Mouse (Mus musculus): Measurements from ENCODE around the gene Rnf26.

Gene Rnf26

DNA sequence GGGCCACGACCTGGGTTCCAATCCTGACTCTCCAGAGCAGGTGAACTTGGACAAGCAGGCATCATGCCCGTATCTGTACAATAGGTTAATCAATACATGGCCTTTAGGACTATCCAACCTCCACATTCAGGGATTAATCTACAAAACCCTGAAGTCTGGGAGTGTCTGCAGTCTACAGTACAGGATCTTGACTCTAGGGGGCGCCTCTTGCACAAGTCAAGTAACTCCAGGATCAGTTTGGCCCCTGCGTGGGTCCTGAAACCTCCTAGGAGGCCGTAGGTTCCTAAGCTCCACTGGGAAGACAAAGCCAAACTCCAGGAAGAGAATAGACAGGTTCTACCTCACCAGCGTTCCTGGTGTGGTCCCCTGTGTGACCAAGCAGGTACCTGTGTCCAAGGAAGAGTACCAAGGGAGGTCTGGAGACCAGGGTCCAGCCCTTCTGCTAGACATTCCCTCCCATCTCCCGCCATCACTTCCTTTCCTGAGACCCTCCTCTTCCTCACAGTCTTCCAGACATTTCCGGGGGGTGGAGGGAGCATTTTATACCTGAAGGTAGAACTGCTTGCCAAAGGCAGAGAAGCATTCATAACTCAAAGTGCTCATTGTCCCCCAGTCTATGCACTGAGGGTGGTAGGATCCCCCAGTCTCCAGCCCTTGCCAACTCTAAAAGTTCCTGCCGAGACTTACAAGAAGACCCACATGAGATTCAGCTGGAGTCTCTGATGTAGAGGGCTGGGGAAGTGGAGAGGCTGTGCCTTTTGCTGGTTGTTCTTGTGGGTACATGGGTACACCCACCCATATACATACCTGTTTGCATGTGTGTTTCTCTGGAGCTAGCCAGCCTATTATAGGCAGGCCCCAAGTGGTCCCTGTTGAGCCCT lies 38.7 kb downstream of the Rnf26 start:
- no peak for DNase-seq (ENCODE audit: low spot score)

DNA sequence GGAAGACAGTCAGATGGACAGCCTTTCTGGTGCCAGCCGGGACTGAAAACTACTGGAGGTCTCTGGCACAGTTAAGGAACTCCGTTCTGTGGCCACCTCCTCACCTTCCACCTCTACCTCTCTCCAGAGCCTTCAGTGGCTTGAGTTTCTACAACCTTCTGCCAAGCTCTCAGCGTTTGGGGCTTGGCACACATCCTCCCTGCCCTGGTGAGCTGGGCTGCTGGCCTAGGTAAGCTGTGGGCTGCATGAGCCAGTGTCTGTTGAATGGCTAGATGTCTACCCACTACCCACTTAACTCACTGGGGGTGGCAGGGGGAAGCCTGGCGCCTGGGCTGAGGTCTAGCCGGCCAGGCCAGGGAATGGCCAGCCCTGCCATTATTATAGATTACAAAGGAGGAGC lies 40.2 kb downstream of the Rnf26 start:
- DNase-seq (ENCODE audit: low spot score): no peak

DNA sequence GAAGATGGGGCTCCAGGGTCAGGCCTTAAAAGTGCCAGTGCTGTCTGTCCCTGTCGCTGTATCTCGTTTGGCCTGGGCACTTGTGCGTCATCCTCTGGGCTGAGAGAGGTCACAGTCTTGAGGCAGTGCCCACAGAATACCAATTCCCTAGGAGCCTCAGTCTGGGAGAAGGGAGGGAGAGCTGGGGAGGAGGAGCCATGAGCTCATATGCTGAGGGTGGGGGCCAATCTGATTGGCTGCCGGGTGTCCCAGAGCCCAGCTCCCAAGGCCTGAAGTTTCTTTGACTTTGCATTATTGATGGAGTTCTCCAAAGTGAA lies 40.8 kb downstream of the Rnf26 start:
- DNase-seq (ENCODE audit: low spot score): no peak

DNA sequence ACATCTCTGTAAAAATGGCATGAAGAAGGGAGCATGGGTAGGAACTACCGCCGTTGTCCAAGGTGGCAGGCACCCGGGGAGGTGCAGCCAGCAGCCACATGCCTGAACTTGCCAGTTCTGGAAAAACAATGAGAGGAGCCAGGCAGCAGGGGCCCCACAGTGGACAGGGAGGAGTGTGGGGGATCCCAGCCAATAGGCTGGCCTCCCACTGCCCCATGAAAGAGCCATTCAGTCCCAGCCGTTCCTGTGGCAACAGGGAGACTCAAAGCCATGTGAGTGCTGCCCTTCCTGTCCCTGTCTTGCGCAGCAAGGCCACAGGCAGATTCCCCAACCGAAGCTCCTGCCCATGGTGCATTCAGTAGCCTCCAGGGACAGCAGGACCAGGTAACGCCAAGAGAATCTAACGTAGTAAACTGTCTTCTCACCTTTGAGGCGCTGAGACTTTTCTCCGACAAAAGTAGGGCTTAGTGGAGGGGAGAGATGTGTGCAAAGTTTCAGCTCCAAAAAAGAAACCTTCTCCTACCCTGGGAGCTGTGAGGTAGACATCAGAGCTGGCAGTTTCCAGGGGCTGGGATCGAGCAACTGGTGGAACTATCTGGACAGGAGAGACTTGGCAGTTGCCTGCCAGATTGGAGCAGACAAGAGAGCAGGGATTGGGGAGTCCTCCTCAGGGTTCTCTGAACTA lies 41.3 kb downstream of the Rnf26 start:
- no peak for DNase-seq (ENCODE audit: low spot score)

DNA sequence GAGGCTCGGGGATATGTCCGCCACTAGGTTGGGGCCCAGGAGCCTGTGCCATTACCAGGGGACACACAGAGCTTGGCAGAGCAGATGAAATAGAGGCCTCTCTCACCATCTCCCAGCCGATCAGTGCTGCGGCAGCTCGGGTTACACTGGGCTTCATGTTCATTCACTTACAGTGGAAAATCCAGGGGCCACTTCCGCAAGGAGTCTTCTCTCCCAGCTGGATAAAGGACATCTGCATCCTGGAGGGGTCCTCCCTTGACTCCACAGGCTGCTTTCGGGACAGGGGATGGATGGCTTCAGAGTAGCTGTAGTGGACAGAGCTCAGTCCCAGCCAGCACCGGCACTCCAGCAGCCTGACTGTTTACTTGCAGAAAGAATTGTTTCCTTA lies 42.5 kb downstream of the Rnf26 start:
- DNase-seq (ENCODE audit: low spot score): no peak

DNA sequence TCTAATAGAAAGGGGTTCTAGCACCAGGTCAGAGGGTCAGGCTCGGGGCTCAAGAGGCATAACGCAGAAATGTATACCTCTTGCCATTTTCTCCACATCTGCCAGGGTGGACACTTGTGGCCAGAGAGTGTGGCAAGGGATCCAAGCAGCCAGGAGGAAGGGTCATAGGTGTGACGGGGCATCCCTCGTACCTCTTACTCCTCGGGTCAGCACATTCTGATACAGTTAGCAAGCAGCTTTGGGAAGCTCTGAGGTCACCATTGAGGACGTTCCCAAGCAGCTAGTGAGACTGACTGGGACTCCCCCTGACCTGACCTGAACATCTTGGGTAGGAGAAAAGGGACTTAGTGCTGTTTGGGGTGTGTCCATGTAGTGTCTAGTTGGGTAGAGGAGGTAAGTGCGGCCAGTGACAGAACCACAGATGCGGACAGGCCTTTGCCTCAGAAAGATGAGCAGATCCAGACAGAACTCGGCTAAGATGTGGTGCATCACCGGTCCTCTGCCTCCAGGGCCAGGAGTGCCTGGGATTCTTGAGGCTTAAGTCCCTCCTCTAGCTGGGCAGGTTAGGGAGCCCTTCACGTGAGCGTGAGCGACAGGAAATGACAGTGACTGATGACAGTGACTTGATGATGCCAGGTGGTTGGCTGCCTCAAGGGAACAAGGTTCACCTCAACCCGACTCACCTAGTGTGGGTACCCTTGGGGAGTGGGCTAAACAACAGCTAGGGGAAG lies 43.0 kb downstream of the Rnf26 start:
- DNase-seq (ENCODE audit: low spot score): no peak

DNA sequence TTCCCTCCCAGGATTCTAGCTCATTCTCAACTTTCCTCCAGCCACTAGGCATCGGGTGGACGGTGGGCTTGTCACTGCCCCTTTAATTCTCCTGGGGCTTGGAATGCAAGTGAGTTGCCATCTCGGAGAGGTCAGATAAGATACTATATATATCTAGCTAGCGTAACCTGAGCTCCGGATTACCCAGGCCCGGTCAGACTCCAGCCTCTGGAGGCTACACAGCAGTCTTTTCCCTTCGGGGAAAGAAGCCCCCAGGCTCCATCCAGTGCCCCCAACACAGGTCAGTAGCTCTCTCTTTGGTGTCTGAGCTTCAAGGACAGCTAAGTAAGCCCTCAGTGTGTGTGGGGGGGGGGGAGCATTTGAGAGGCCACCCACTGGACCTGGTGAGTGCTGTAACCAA lies 44.1 kb downstream of the Rnf26 start:
- DNase-seq (ENCODE audit: low spot score): no peak

DNA sequence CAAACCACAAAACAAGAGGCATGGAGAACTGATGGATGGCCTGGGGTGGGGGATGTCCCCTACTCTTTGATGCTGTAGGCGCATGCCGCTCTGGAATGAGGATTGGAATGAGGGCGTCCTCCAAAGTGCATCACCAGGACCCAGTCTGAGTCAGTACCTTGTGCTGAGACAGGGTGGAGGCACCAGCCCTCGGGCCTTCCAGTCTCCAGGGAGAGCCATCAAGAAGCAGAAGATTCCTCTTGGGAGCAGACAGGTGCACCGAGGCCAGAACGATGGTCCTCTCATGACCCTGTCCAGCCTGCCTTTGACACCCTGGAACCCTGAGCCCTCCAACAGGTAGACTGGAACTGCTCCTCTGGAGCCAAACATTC lies 45.4 kb downstream of the Rnf26 start:
- DNase-seq (ENCODE audit: low spot score): no peak

DNA sequence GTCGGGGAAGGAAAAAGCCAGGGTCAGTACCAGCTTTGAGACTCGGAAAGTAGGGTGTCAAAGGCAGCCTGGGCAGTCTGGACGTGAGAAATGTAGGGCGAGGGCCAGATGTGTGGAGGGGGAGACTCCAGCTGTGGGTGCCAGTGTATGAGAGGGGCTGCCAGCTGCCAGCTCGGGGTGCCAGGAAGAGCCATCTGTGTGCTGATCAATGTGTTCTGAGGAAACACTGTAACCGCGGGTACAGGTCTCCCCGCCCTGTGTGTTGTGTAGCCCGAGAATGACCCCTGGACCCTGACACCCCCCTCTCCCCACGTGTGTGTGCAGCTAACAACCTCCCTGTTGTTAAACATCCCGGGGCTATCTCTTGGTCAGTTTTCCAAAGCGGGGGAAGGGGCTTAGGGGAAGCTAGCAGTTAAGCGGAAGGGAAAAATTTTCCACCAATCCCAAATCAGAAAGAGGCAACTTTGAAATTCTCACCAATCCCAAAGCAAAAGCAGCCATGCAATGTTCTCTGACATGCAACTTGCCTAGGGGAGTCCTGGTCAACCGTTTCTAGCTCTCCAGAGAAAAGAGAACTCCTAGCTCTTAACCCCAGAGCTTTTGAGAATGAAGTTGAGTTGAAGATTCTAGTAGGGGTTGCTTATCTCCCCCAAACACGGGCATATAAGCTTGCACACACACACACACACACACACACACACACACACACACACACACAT lies 45.9 kb downstream of the Rnf26 start:
- no peak for DNase-seq (ENCODE audit: low spot score)

DNA sequence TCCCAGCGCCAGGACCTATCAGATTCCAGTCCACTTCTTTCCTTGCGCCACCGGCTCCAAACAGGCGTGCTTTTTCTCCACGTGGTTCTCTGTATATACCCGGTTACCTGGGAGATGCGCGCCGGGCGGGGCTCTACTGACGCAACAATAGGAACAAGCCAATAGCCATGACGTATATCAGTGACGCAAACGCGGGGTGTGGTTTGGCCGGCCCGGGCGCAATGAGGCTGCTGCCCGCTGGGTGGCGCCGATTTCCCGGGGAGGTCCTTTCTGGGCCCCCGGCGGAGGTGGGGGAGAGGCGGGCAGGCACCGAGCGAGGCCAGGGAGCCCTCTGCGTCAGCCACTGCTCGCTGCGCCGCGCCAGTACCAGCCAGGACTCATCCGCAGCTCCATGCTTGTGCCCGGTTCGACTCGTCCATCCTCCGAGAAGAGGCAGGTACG lies 46.5 kb downstream of the Rnf26 start, which contains the start of gene Usp2:
Gene Usp2 (plus strand): TSS at position 237 of the 441 bp plus-strand sequence.
- DNase-seq (ENCODE audit: low spot score): peak; percentile 99

DNA sequence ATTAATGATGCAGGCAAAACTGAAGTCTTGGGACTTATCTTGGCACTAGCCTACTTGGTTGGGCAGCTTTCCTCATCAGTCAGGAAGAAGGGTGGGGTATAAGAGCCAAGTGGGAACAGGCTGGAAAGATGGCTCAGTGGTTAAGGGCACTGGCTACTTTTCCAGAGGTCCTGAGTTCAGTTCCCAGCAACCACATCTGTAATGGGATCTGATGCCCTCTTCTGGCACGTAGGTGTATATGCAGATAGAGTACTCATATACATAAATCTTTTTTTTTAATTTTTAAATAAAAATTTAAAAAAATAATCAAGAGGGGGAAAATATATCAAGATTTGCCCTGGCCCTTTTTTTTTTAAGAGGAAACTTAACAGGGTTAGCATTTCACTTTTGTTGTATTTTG lies 48.1 kb downstream of the Rnf26 start:
- DNase-seq (ENCODE audit: low spot score): no peak

DNA sequence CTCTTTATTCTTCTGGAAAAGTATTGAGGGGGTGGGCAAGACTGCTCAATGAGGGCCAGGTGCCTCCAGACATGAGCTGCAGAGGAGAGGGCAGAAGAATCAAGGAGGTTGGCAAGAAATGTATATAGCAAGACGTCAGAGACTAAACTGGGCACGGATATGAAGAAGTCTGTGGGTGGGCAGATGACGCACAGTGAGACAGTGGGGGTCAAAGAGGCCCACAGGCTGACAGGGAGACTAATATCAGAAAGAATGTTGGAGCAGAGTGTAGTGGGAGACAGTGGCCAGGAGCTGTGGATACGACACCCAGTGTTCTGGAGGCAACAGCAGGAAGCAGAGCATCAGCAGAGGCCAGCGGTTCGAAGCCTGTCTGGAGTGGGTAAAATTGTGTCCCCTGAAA lies 54.7 kb downstream of the Rnf26 start:
- no peak for DNase-seq (ENCODE audit: low spot score)

DNA sequence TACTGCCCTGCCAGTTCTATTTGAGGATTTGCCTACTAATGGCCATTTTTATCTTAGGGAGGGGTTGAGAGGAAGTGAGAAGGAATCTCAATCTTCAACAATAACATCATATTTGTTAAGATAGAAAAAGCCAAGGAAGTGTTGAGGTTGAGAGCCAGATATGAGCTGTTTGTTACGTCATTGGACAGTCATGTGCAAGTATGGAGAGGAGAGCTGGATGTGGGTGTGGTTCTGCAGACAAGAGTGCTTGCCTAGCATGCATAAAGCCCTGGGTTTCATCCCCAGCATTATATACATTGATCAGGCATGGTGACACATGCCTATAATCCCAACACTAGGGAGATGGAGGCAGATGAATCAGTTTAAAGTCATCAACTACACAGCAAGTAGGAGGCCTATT lies 59.4 kb downstream of the Rnf26 start:
- no peak for DNase-seq (ENCODE audit: low spot score)

DNA sequence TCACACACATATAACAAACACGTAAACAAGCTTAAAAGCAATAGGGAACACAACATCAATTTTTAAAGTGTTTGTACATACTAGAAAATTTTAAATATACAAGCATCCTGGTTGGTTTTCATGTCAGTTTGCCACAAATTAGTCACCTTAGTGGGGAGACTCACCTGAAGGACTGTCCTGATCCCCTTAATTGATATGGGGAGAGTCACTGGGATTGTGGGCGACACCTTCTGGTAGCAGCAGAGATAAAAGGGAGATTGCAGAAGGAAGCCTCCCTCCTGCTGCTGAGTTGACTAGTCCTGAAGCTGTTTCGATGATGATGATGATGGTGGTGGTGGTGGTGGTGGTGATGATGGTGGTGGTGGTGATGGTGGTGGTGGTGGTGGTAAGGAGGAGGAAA lies 60.5 kb downstream of the Rnf26 start:
- DNase-seq (ENCODE audit: low spot score): no peak

DNA sequence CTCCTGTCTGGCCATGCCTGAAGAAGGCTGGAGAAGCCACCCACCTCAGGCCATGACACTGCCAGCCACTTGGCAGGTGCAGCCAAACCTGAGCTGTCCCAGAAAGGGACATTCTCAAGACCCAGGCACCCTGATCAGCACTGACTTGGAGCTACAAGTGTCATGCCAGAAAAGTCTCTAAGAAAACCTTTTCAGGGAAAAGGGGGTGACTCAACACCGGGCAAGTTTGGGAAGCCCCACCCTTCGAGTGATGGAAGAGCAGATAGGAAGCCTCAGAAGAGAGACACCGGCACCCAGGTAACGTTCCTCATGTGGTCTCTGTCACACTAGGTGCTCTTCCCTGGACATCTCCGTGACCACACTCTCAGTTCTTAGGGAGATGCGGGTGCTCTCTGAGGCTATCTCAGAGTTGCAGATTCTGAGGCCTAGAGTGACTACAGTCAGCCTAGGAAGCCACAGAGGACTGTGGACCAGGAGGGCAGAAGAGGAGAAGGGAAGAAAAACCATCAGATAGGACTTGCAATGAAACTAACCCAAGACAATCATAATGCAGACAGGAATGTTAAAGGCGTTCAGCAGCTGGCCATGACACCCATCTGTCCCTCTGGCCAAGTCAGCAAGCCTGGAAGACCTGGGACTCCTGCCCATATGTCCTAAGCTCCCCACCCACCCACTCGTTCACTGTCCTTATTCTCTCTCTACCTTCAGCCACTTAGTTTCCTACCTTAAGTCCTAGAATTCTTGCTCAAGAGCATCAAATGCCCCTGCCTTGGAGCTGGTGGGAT lies 63.7 kb downstream of the Rnf26 start:
- no peak for DNase-seq (ENCODE audit: low spot score)

DNA sequence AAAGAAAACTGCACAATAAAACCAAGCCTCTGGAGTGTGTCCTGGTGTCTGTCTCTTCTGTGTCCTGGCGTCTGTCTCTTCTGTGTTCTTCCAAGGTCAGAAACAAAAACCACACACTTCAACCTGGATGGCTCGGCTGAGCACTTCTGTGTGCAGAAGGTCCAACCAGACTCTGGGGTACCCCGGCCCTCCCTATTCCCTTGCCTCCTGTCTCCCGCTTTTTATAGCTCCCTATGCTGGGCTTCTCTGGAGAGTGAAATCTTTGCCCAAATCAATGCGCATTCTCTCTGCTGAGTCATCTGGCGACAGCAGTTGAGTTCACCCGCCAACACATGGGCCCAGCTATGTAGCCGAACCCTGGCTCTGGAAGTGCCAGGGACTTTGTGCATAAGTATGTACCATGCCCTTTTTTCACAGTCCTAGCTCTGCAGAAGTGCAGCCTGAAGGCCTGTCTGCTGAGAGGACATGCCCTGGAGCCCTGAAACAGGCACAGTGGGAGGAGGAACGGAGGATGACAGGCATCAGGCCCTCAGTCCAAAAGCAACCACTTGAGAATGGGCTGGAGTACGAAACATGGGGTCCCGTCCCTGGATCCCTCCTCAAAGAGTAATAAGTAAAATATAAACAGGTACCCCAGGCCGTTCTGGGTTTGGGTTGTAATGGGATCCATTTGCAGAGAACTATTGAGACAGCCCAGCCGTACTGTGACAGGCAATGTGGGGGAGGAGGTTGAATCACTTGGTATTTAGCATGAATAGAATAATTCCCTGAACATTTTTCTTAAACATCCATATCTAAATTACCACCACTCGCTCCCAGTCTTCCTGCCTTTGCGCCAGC lies 64.6 kb downstream of the Rnf26 start:
- DNase-seq (ENCODE audit: low spot score): no peak

DNA sequence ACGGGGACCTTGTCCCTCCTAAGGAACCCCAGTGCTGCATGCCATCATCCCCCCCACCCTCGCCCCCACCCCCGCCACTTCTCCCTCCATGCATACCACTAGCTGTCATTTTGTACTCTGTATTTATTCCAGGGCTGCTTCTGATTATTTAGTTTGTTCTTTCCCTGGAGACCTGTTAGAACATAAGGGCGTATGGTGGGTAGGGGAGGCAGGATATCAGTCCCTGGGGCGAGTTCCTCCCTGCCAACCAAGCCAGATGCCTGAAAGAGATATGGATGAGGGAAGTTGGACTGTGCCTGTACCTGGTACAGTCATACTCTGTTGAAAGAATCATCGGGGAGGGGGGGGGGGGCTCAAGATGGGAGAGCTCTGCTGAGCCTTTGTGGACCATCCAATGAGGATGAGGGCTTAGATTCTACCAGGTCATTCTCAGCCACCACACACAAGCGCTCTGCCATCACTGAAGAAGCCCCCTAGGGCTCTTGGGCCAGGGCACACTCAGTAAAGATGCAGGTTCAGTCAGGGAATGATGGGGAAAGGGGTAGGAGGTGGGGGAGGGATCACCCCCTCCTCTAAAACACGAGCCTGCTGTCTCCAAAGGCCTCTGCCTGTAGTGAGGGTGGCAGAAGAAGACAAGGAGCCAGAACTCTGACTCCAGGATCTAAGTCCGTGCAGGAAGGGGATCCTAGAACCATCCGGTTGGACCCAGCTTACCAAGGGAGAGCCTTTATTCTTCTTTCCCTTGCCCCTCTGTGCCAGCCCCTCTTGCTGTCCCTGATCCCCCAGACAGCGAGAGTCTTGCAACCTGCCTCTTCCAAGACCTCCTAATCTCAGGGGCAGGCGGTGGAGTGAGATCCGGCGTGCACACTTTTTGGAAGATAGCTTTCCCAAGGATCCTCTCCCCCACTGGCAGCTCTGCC lies 65.5 kb downstream of the Rnf26 start:
- DNase-seq (ENCODE audit: low spot score): no peak

DNA sequence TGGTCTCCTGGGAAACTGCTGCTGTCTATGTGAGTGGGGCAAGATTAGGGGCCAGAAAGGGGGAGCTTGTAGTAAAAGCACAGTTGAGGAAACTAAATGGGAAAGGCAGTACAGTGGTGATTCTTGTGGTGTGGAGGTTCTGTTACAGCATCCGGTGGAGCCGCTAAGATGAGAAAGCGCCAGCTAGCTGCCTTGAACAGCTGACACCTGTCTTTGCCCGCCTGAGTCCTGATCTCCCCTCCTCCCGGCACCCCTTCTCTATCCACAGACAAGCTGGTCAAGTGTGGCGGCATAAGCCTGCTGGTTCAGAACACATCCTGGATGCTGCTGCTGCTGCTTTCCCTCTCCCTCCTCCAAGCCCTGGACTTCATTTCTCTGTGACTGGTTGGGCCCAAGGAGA lies 66.2 kb downstream of the Rnf26 start:
- no peak for DNase-seq (ENCODE audit: low spot score)

DNA sequence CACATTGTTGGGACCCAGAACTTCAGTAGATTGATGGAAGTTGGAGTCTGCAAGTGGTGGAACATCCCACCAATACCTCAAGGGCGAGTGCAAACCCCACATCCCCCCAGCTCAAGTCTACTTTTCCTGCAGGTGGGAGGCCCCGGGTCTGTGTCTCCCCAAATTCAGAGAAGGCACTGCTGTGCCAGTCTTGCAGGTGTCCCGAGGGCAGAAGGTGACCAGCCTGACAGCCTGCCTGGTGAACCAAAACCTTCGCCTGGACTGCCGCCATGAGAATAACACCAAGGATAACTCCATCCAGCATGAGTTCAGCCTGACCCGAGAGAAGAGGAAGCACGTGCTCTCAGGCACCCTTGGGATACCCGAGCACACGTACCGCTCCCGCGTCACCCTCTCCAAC lies 66.9 kb downstream of the Rnf26 start:
- DNase-seq (ENCODE audit: low spot score): no peak

DNA sequence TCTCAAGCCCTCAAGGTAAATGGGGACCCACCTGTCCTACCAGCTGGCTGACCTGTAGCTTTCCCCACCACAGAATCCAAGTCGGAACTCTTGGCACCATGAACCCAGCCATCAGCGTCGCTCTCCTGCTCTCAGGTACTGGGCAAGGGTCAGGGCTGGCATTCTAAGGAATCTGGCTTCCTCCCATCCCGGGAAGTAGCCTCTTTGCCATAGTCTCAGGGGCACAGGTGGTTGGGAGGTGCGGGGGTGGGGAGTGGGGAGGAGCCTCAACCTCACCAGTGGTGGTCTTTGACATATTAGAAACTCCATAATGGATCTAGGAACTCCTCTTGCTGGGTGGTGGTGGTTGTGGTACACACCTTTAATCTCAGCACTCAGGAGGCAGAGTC lies 67.4 kb downstream of the Rnf26 start:
- no peak for DNase-seq (ENCODE audit: low spot score)
